Mouse (Mus musculus): ENCODE data around the gene Tmprss11f. TPM values are rescaled to one million over a fixed set of nuclear protein-coding genes. Genes with fewer than 3 reads are reported as not detected.
"Not testable (repeated sequence)": the region's sequence is repeated elsewhere in the genome, so short reads cannot be mapped to it uniquely, and the experiment has no call there.

Tmprss11f gene
- 1.5 and 1.7 TPM in 2 replicates for polyA plus RNA-seq (2015; fragmentation: Nextera tagmentation; extraction: Ambion mirVana)

DNA sequence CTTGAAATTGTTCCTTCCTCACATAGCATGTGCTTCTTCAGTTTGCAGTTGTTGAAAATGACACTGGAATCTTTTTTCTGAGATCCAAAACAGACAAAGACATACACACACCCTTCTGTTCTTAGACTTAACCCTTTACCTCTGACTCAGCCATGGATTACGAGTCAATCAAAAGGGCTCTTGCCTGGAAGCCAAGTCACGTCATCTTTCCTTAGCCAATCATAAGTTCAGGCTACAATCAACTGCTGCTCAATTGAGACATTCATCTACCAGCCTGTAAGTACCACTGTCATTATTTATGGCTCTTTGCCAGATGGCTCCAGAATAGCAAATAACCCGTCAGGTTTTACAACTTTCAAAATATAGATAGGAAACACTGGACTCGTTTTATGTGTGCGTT, at the start of gene Tmprss11f:
Gene Tmprss11f, minus strand, starts transcription at position 101 of the 400 bp plus-strand sequence.
- Histone ChIP-seq H3K27ac (replicated peaks) (no peak within 1 kb of the TSS), H3K9me3 (replicated peaks) (no peaks in the 10 kb centered on the region)

DNA sequence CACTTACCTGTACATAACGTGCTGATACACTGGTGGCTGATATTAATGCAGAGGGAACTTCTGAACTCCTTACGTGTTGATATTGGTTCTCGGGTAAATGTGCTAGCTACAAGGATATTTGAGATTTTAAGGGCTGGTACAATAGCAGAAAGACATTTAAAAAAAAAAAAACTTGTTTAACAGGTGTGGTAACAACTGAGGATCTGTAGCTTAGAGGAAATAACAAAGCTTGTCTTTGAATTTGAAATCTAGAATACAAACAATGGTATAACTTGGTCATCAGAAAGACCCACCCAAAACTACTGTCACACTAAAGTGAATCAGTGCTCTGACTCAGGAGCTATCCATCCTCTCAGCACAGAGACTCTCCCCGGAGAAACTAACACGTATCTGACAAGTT, 44.0 kb upstream of the Tmprss11f start, which contains the start of gene Tmprss11b:
Gene Tmprss11b, minus strand, starts transcription at position 101 of the 400 bp plus-strand sequence.
- WGBS = 62% methylated on average over 5 of the region's 5 CpGs
- Histone ChIP-seq H3K27me3 (no peaks in the 10 kb centered on the region), H3K4me2 (replicated peaks) (no peak within 1 kb of the TSS), H3K9ac (no peak within 1 kb of the TSS), H3K36me3 (no peaks in the 10 kb centered on the region), H3K27ac (replicated peaks) (no peak within 1 kb of the TSS), H3K4me3 (replicated peaks) (no peak within 1 kb of the TSS), H3K4me1 (no peaks in the 10 kb centered on the region), H3K9me3 (replicated peaks) (no peaks in the 10 kb centered on the region)
- ATAC-seq (ENCODE audit: insufficient number of reproducible peaks, low FRiP score, low TSS enrichment, low read depth) = no peak

More for the DNA sequence above, at the start of gene Tmprss11f:
- Histone ChIP-seq H3K36me3 (no peaks in the 10 kb centered on the region), H3K4me2 (replicated peaks) (no peak within 1 kb of the TSS), H3K4me3 (replicated peaks) (no peak within 1 kb of the TSS), H3K9ac (no peak within 1 kb of the TSS), H3K4me1 (no peaks in the 10 kb centered on the region), H3K27me3 (no peaks in the 10 kb centered on the region)
- ATAC-seq (ENCODE audit: insufficient number of reproducible peaks, low FRiP score, low TSS enrichment, low read depth) = no peak
- 56% methylated on average over 5 of the region's 5 CpGs for WGBS

DNA sequence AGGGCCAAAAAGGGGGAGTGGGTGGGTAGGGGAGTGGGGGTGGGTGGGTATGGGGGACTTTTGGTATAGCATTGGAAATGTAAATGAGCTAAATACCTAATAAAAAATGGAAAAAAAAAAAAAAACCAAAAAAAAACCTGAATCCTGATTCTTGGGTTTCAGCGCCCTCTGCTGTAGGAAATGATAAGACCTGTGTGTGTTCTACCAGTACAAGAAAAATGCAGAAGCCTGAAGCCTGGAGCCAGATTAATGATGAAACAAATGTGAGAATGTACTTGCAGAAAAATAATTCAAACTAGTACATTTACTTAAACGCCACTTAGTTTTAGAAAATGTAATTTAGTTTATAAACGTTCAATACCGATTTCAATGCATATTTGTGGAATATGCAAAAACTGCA, 17.0 kb upstream of the Tmprss11f start:
- H3K36me3 ChIP-seq = not testable (repeated sequence)

DNA sequence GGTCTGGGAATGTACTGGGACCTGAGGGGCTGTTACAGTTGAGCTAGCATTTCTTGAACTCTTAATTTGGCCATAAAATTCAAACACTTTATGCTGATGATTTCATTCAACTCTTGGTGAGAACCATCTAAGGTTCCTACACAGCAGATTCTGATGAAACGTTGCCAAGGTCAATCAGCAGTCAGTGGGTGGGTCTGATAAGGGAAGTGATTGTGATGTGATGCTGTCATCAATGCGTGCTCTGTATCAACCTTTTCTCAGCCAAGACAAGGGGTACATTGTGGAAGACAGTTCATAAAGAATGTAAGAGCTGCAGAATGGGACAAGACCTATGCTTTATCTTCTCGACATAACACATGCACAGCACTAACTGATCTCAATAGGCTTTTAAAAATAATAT, 8.6 kb upstream of the Tmprss11f start:
- Histone ChIP-seq H3K27ac (replicated peaks) (no peak overlapping the region), H3K9me3 (replicated peaks) (no peaks in the 10 kb centered on the region), H3K36me3 (no peaks in the 10 kb centered on the region), H3K4me1 (no peaks in the 10 kb centered on the region), H3K9ac (no peak overlapping the region), H3K27me3 (no peaks in the 10 kb centered on the region), H3K4me2 (replicated peaks) (no peak overlapping the region), H3K4me3 (replicated peaks) (no peak overlapping the region)
- WGBS = 55% methylated on average over 3 of the region's 3 CpGs
- no peak for ATAC-seq (ENCODE audit: insufficient number of reproducible peaks, low FRiP score, low TSS enrichment, low read depth)

More for the DNA sequence above, 17.0 kb upstream of the Tmprss11f start:
- WGBS = 27% methylated on average over 4 of the region's 4 CpGs
- not testable (repeated sequence) for H3K4me3 ChIP-seq (replicated peaks); H3K9ac ChIP-seq; H3K27ac ChIP-seq (replicated peaks); H3K4me2 ChIP-seq (replicated peaks); H3K27me3 ChIP-seq; H3K9me3 ChIP-seq (replicated peaks); ATAC-seq (ENCODE audit: insufficient number of reproducible peaks, low FRiP score, low TSS enrichment, low read depth); H3K4me1 ChIP-seq

DNA sequence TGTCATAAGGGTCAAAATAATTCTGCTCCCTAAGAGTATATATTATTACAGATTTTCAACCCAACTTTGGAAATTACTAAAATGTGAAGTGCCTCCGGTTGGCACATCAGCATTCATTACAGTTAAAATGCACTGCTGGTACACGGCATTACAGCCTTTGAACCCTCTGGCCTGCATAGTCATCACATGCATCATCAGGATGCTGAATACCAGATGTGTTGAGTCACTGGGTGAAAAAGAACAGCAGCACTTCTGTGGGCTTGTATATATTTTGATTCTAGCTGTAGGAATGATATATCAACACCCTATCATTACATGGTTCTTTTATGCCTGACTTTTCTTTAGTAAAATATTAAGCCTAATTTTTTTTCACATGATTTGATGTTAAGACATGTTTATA, 1.5 kb downstream of the Tmprss11f start:
- Histone ChIP-seq H3K4me1 (no peaks in the 10 kb centered on the region), H3K9me3 (replicated peaks) (no peaks in the 10 kb centered on the region), H3K27me3 (no peaks in the 10 kb centered on the region), H3K4me3 (replicated peaks) (no peak overlapping the region), H3K9ac (no peak overlapping the region), H3K36me3 (no peaks in the 10 kb centered on the region), H3K27ac (replicated peaks) (no peak overlapping the region), H3K4me2 (replicated peaks) (no peak overlapping the region)
- ATAC-seq (ENCODE audit: insufficient number of reproducible peaks, low FRiP score, low TSS enrichment, low read depth) = no peak
- WGBS = 27% methylated on average over 2 of the region's 2 CpGs

DNA sequence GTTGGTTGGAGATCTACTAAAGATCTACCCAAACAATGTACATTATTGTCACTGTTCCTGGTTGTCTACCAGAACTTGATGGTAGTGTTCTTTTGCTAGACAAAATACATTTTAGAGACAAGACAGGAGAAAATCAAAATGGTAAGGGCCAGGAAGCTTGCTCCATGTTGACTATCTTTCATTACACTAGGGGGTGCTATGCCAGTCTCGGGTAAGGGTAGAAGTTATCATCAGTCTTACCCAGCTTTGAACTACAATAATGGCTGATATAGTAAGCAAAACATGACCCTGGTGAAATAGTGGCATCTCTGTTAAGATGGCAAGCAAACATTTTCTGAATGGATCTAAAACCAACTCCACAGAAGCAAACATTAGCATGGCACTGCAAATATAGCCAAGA, 10.4 kb downstream of the Tmprss11f start:
- Histone ChIP-seq H3K36me3 (no peaks in the 10 kb centered on the region), H3K4me3 (replicated peaks) (no peak overlapping the region), H3K27me3 (no peaks in the 10 kb centered on the region), H3K27ac (replicated peaks) (no peak overlapping the region), H3K4me2 (replicated peaks) (no peak overlapping the region), H3K9ac (no peak overlapping the region), H3K9me3 (replicated peaks) (no peaks in the 10 kb centered on the region), H3K4me1 (no peaks in the 10 kb centered on the region)
- 74% methylated on average over 1 of the region's 1 CpGs for WGBS
- ATAC-seq (ENCODE audit: insufficient number of reproducible peaks, low FRiP score, low TSS enrichment, low read depth) = no peak

DNA sequence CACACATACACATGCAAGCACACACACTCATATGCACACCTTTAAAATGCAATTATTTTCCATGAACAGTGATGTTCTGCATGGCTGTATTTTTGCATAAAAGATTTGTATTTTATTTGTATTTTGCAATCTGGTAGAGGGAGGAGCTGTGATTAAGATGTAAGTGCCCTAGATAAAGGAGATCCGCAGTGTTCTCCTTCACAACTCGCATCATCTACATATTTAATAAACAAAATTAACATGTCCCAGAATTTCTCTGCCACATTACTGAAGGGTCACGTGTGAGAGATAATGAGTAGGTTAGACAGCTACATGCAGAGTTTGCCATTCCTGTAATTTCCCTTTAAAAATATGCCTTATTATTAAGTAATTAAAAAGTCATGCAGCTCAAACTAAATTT, 46.3 kb downstream of the Tmprss11f start:
- Histone ChIP-seq H3K36me3 (no peaks in the 10 kb centered on the region), H3K4me3 (replicated peaks) (no peak overlapping the region), H3K9ac (no peak overlapping the region), H3K4me1 (peaks cover 3% of the 10 kb centered on the region; the same call in 1 of the 2 replicates), H3K27me3 (no peaks in the 10 kb centered on the region), H3K27ac (replicated peaks) (no peak overlapping the region), H3K9me3 (replicated peaks) (no peaks in the 10 kb centered on the region), H3K4me2 (replicated peaks) (no peak overlapping the region)
- 76% methylated on average over 3 of the region's 3 CpGs for WGBS
- ATAC-seq (ENCODE audit: insufficient number of reproducible peaks, low FRiP score, low TSS enrichment, low read depth) = no peak

DNA sequence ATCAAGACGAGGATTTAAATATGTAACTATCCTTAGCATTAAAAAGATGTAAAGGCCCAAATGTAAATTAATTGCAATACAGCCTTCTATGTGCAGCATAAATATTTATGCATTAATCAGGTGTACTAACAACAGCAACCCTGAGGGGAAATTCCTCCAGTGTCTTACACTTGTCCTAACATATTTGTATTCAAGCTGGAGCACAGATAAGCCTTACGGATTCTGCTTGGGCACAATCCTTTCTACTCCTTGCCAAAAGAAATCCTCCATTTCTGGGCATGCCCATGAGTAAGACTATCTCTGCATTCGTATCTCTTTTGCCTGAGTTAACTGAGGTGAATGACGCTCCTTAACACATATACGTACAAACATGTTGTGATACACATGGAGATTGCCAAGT, 49.6 kb downstream of the Tmprss11f start:
- Histone ChIP-seq H3K4me3 (replicated peaks) (no peak overlapping the region), H3K9me3 (replicated peaks) (no peaks in the 10 kb centered on the region), H3K27ac (replicated peaks) (no peak overlapping the region), H3K27me3 (no peaks in the 10 kb centered on the region), H3K9ac (no peak overlapping the region), H3K4me2 (replicated peaks) (no peak overlapping the region), H3K36me3 (no peaks in the 10 kb centered on the region), H3K4me1 (peaks cover 3% of the 10 kb centered on the region; the same call in 1 of the 2 replicates)
- 64% methylated on average over 5 of the region's 5 CpGs for WGBS
- ATAC-seq (ENCODE audit: insufficient number of reproducible peaks, low FRiP score, low TSS enrichment, low read depth) = no peak

DNA sequence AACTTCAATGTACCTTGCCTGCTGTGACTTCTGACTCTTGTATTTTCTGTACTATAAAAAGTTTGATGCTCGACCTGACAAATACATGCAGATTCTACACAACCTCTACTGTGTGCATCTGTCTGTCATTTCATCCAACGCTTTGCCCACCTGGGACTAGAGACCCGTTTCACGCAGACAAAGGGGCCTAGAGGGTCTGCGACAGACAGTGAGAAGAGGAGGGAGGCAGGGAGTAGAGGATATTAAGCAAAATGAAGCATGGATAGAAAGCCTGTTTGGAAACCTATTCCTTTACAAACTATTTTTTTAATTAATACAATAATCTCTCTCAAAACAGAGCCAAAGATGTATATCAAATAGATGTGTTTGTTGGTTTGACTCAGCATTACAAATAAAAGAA, 50.2 kb downstream of the Tmprss11f start:
- H3K36me3 ChIP-seq = no peaks in the 10 kb centered on the region

DNA sequence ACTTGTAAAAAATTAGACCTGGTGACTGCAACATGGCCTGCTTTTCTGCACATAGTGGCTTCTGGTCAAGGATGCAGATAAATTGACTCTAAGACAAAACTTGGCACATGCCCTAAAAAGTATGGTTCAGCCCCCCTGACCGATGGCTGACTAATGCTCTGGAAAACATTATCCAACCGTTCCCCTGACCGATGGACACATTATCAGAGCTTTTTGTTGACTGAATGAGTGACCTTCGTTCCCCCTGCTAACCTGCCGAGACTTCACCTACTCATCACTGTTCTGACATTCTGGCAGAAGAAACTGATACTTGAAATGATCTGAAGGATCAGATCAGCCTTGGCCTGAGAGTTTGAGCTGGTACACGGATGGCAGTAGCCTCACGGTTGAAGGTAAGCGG, 53.5 kb downstream of the Tmprss11f start:
- H3K4me3 ChIP-seq (replicated peaks); H3K4me2 ChIP-seq (replicated peaks); H3K9ac ChIP-seq; ATAC-seq (ENCODE audit: insufficient number of reproducible peaks, low FRiP score, low TSS enrichment, low read depth); H3K9me3 ChIP-seq (replicated peaks); H3K36me3 ChIP-seq; H3K27ac ChIP-seq (replicated peaks); H3K4me1 ChIP-seq; H3K27me3 ChIP-seq: not testable (repeated sequence)
- 90% methylated on average over 8 of the region's 8 CpGs for WGBS

More for the DNA sequence above, 50.2 kb downstream of the Tmprss11f start:
- ATAC-seq (ENCODE audit: insufficient number of reproducible peaks, low FRiP score, low TSS enrichment, low read depth) = no peak
- Histone ChIP-seq H3K27me3 (no peaks in the 10 kb centered on the region), H3K27ac (replicated peaks) (no peak overlapping the region), H3K9me3 (replicated peaks) (no peaks in the 10 kb centered on the region), H3K9ac (no peak overlapping the region), H3K4me1 (peaks cover 3% of the 10 kb centered on the region; the same call in 1 of the 2 replicates), H3K4me2 (replicated peaks) (no peak overlapping the region), H3K4me3 (replicated peaks) (no peak overlapping the region)
- 68% methylated on average over 5 of the region's 5 CpGs for WGBS

DNA sequence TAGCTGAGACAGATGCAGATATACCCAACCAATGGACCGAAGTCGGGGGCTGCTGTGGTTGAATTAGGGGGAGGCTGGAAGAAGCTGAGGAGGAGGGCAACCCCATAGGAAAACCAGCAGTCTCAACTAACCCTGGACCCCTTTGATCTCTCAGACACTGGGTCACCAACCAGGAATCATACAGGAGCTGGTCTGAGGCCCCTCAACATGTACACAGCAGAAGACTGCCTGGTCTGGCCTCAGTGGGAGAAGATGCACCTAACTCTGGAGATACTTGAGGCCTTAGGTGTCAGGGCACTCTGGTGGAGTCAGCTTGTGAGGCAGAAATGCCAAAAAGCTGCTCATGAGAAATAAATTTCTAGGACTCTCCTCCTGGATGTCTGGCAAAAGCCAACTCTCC, 85.5 kb downstream of the Tmprss11f start:
- no peak for ATAC-seq (ENCODE audit: insufficient number of reproducible peaks, low FRiP score, low TSS enrichment, low read depth)
- Histone ChIP-seq H3K36me3 (no peaks in the 10 kb centered on the region), H3K4me1 (no peaks in the 10 kb centered on the region), H3K27me3 (no peaks in the 10 kb centered on the region), H3K4me2 (replicated peaks) (no peak overlapping the region), H3K9ac (no peak overlapping the region), H3K4me3 (replicated peaks) (no peak overlapping the region), H3K9me3 (replicated peaks) (no peaks in the 10 kb centered on the region), H3K27ac (replicated peaks) (no peak overlapping the region)
- WGBS = 82% methylated on average over 2 of the region's 2 CpGs

DNA sequence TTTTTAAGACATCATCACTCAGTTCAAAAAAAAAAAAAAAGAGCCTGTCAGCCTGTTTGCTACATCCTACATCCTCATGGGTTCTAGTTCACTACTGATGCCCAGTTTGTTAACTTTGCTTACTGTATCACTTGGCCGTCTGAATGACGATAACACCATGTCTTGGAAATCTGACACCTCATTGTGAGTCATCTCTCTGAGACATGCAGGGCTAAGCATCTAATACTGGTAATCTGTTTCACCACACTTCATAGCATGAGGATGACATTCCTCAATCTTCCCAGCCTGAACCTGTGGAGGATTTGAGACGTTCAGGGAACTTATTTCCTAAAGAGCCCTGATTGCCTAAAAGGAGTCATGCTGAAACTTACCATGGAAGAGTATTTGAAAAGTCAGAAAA, 91.6 kb downstream of the Tmprss11f start:
- Histone ChIP-seq H3K4me3 (replicated peaks) (no peak overlapping the region), H3K9ac (no peak overlapping the region), H3K36me3 (no peaks in the 10 kb centered on the region), H3K4me1 (no peaks in the 10 kb centered on the region), H3K27ac (replicated peaks) (no peak overlapping the region), H3K4me2 (replicated peaks) (no peak overlapping the region), H3K9me3 (replicated peaks) (no peaks in the 10 kb centered on the region), H3K27me3 (no peaks in the 10 kb centered on the region)
- 48% methylated on average over 3 of the region's 3 CpGs for WGBS
- no peak for ATAC-seq (ENCODE audit: insufficient number of reproducible peaks, low FRiP score, low TSS enrichment, low read depth)

Data from embryonic facial prominence, embryonic 15.5 days (tissue).